Mouse (Mus musculus): ENCODE measurements around the gene Olfr801. TPM values are rescaled to one million over a fixed set of nuclear protein-coding genes. Genes with fewer than 3 reads are reported as not detected.

Gene Olfr801
- polyA plus RNA-seq, 1 experiment: not detected

DNA sequence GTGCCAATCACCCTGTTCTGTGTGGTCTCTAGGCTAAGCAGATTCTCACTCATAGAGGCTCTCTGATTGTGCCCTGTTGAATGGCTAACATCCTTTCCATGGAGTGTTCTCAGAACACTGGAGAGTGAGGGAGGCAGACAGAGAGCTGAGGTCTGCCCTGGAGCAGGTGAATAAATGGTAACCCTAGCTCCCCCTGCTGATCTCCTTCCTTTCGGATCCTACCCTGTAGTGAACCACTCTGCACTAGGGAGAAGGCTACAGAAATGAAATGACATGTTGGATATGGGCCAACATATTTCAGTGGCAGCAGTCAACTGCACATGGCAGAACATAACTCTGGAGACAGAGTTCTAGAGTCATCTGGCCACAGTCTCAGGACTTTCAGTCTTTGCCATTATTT, 51.9 kb downstream of the Olfr801 start:
- no peaks in the 10 kb centered on the region for H3K27me3 ChIP-seq (ENCODE audit: control insufficient read depth, insufficient read depth, insufficient read length)
- H3K36me3 ChIP-seq (ENCODE audit: control insufficient read depth, insufficient read depth): no peaks in the 10 kb centered on the region
- no peak overlapping the region for H3ac ChIP-seq (ENCODE audit: control insufficient read depth, insufficient read length)
- H3K4me2 ChIP-seq (ENCODE audit: low read depth): no peak overlapping the region
- H3K4me3 ChIP-seq: no peak overlapping the region
- TF ChIP-seq MYOG (IDR thresholded peaks at IDR 0.05; ENCODE audit: control insufficient read depth in 1 of 3, insufficient read depth in 1 of 3, insufficient read length in 2 of 3, low read depth in 2 of 3) (no peak), SRF (IDR thresholded peaks at IDR 0.05; ENCODE audit: control insufficient read depth, insufficient read length, low read depth) (no peak), TCF3 (IDR thresholded peaks at IDR 0.05; ENCODE audit: insufficient read length, low read depth) (no peak), TCF12 (IDR thresholded peaks at IDR 0.05; ENCODE audit: insufficient read depth, poor library complexity, severe bottlenecking) (no peak), REST (IDR thresholded peaks at IDR 0.05; ENCODE audit: insufficient read depth, insufficient read length) (no peak), USF1 (IDR thresholded peaks at IDR 0.05; ENCODE audit: low read depth) (no peak), MAX (IDR thresholded peaks at IDR 0.05; ENCODE audit: low read depth) (no peak), MYOD1 (IDR thresholded peaks at IDR 0.05; ENCODE audit: control insufficient read depth in 1 of 3, insufficient read length in 2 of 3, low read depth in 2 of 3) (no peak), POLR2A (IDR thresholded peaks at IDR 0.05; ENCODE audit: insufficient read length, low read depth) (no peak), CEBPB (IDR thresholded peaks at IDR 0.05; ENCODE audit: insufficient read depth, poor library complexity, severe bottlenecking) (no peak), E2F4 (IDR thresholded peaks at IDR 0.05; ENCODE audit: insufficient read depth) (no peak), POLR2AphosphoS2 (IDR thresholded peaks at IDR 0.05; ENCODE audit: insufficient read length, low read depth) (no peak)
- H3K79me2 ChIP-seq (ENCODE audit: control insufficient read depth, insufficient read depth): no peaks in the 10 kb centered on the region

Other genes starting within 250 kb of the Olfr801 start
- not detected for gene Olfr786, start 246.6 kb downstream of the Olfr801 start, polyA plus RNA-seq (2012; fragmentation: generic; extraction: Trizol)
- gene Olfr787, start 212.0 kb downstream of the Olfr801 start, polyA plus RNA-seq (2012; fragmentation: generic; extraction: Trizol): not detected
- gene Olfr788, start 202.9 kb downstream of the Olfr801 start, polyA plus RNA-seq (2012; fragmentation: generic; extraction: Trizol): not detected
- gene Olfr789, start 189.1 kb downstream of the Olfr801 start, polyA plus RNA-seq (2012; fragmentation: generic; extraction: Trizol): not detected
- not detected for gene Olfr790, start 175.4 kb downstream of the Olfr801 start, polyA plus RNA-seq (2012; fragmentation: generic; extraction: Trizol)
- gene Olfr791, start 152.1 kb downstream of the Olfr801 start, polyA plus RNA-seq (2012; fragmentation: generic; extraction: Trizol): not detected
- gene Olfr792, start 134.7 kb downstream of the Olfr801 start, polyA plus RNA-seq (2012; fragmentation: generic; extraction: Trizol): not detected
- gene Olfr794, start 106.2 kb downstream of the Olfr801 start, polyA plus RNA-seq (2012; fragmentation: generic; extraction: Trizol): not detected
- not detected for gene Olfr796, start 61.3 kb downstream of the Olfr801 start, polyA plus RNA-seq (2012; fragmentation: generic; extraction: Trizol)
- not detected for gene Olfr798, start 45.9 kb downstream of the Olfr801 start, polyA plus RNA-seq (2012; fragmentation: generic; extraction: Trizol)
- not detected for gene Olfr799, start 36.4 kb downstream of the Olfr801 start, polyA plus RNA-seq (2012; fragmentation: generic; extraction: Trizol)
- not detected for gene Olfr800, start 16.2 kb downstream of the Olfr801 start, polyA plus RNA-seq (2012; fragmentation: generic; extraction: Trizol)
- not detected for gene Olfr802, start 14.3 kb upstream of the Olfr801 start, polyA plus RNA-seq (2012; fragmentation: generic; extraction: Trizol)
- gene Olfr803, start 20.4 kb upstream of the Olfr801 start, polyA plus RNA-seq (2012; fragmentation: generic; extraction: Trizol): not detected
- not detected for gene Olfr804, start 29.3 kb upstream of the Olfr801 start, polyA plus RNA-seq (2012; fragmentation: generic; extraction: Trizol)
- gene Olfr805, start 55.5 kb upstream of the Olfr801 start, polyA plus RNA-seq (2012; fragmentation: generic; extraction: Trizol): 0.08 TPM
- not detected for gene Olfr806, start 68.1 kb upstream of the Olfr801 start, polyA plus RNA-seq (2012; fragmentation: generic; extraction: Trizol)
- gene Olfr807, start 83.9 kb upstream of the Olfr801 start, polyA plus RNA-seq (2012; fragmentation: generic; extraction: Trizol): not detected
- gene Olfr808, start 91.6 kb upstream of the Olfr801 start, polyA plus RNA-seq (2012; fragmentation: generic; extraction: Trizol): not detected
- not detected for gene Olfr809, start 100.8 kb upstream of the Olfr801 start, polyA plus RNA-seq (2012; fragmentation: generic; extraction: Trizol)
- 0.04 TPM for gene Olfr810, start 121.1 kb upstream of the Olfr801 start, polyA plus RNA-seq (2012; fragmentation: generic; extraction: Trizol)
- gene Olfr811, start 130.5 kb upstream of the Olfr801 start, polyA plus RNA-seq (2012; fragmentation: generic; extraction: Trizol): not detected
- not detected for gene Olfr812, start 172.2 kb upstream of the Olfr801 start, polyA plus RNA-seq (2012; fragmentation: generic; extraction: Trizol)
- not detected for gene Olfr813, start 181.5 kb upstream of the Olfr801 start, polyA plus RNA-seq (2012; fragmentation: generic; extraction: Trizol)
- gene Olfr814, start 206.0 kb upstream of the Olfr801 start, polyA plus RNA-seq (2012; fragmentation: generic; extraction: Trizol): not detected
- not detected for gene Olfr815, start 232.0 kb upstream of the Olfr801 start, polyA plus RNA-seq (2012; fragmentation: generic; extraction: Trizol)
- not detected for gene Olfr816, start 241.7 kb upstream of the Olfr801 start, polyA plus RNA-seq (2012; fragmentation: generic; extraction: Trizol)

All from myocyte (in vitro differentiated cells).